Mouse (Mus musculus) activated CD4-positive, CD25-positive, alpha-beta regulatory T cell, adult 9 weeks (primary cell): ENCODE measurements around the gene Nfs1. TPM values are rescaled to one million over a fixed set of nuclear protein-coding genes. Genes with fewer than 3 reads are reported as not detected.

ENCODE experiments used
- polyA plus RNA-seq: library from polyadenylated mRNA; unstranded; fragments of 100-300 nt; shearing (Covaris generic); gene quantifications from one replicate; pipeline ENCODE4 v1.2.1, GENCODE M21; 2017

Gene Nfs1
- 65.0 TPM for polyA plus RNA-seq

GRCm38 (mm10) chr2:156143953-156144724 is at the start of gene Nfs1, which contains the start of gene Romo1:
Nfs1 (minus strand) TSS chr2:156144186.
Romo1 (plus strand) TSS chr2:156144039.

GRCm38 (mm10) chr2:156180094-156180821 is 36.3 kb upstream of the Nfs1 start, which contains the start of gene Rbm39:
Rbm39 (minus strand) TSS chr2:156180238.

GRCm38 (mm10) chr2:156126992-156127391 is 17.0 kb downstream of the Nfs1 start, which contains the start of gene Gm28036:
Gm28036 (minus strand) TSS chr2:156127092.

GRCm38 (mm10) chr2:156111358-156112079 is 32.5 kb downstream of the Nfs1 start, which contains the start of the genes Cpne1 and Rbm12:
Cpne1 (minus strand) TSS chr2:156111965.
Rbm12 (minus strand) TSS chr2:156111978.

Other genes with a start within 250 kb of the Nfs1 start
- gene Uqcc1, start 213.9 kb downstream of the Nfs1 start, polyA plus RNA-seq: 56.2 TPM
- not detected for gene Gm15557, start 203.5 kb downstream of the Nfs1 start, polyA plus RNA-seq
- gene Gdf5, start 198.8 kb downstream of the Nfs1 start, polyA plus RNA-seq: not detected
- 71.5 TPM for gene Cep250, start 187.7 kb downstream of the Nfs1 start, polyA plus RNA-seq
- gene 6430550D23Rik, start 136.2 kb downstream of the Nfs1 start, polyA plus RNA-seq: 1.1 TPM
- gene Ergic3, start 136.1 kb downstream of the Nfs1 start, polyA plus RNA-seq: 166 TPM
- gene Fer1l4, start 91.2 kb downstream of the Nfs1 start, polyA plus RNA-seq: not detected
- gene Spag4, start 79.0 kb downstream of the Nfs1 start, polyA plus RNA-seq: 0.37 TPM
- 90.1 TPM for gene Cpne1, start 32.2 kb downstream of the Nfs1 start, polyA plus RNA-seq
- gene Rbm12, start 32.2 kb downstream of the Nfs1 start, polyA plus RNA-seq: 57.0 TPM
- 28.8 TPM for gene Gm28036, start 17.1 kb downstream of the Nfs1 start, polyA plus RNA-seq
- 200 TPM for gene Romo1, start 147 bp downstream of the Nfs1 start, polyA plus RNA-seq
- gene Rbm39, start 36.1 kb upstream of the Nfs1 start, polyA plus RNA-seq: 1,028 TPM
- 62.1 TPM for gene Phf20, start 52.3 kb upstream of the Nfs1 start, polyA plus RNA-seq
- gene Cnbd2, start 168.1 kb upstream of the Nfs1 start, polyA plus RNA-seq: 5.1 TPM
- gene Scand1, start 168.5 kb upstream of the Nfs1 start, polyA plus RNA-seq: 13.4 TPM